Mouse (Mus musculus): ENCODE measurements around the gene Smagp. TPM values are rescaled to one million over a fixed set of nuclear protein-coding genes. Genes with fewer than 3 reads are reported as not detected.
A peak's percentile ranks its signal among the peaks of the same experiment; 100 is the strongest.

Gene Smagp
- total and polyA plus RNA-seq, 3 experiments = 11.6 to 21.1 (median 12.9) TPM

- no peak overlapping the region for H3K4me3 ChIP-seq
- 67% methylated on average over 12 of the region's 12 CpGs for WGBS
- DNase-seq = no peak
- H3K36me3 ChIP-seq (ENCODE audit: control insufficient read depth, insufficient read depth, low read length) = no peaks in the 10 kb centered on the region; the same call in 1 of the 2 replicates
- no peaks in the 10 kb centered on the region for H3K79me2 ChIP-seq (replicated peaks; ENCODE audit: control insufficient read depth, insufficient read depth, low read length)
- no peak overlapping the region for H3K9ac ChIP-seq (ENCODE audit: low read depth, low read length)
- H3K4me1 ChIP-seq (ENCODE audit: control insufficient read depth, insufficient read depth, low read length) = peaks cover 12% of the 10 kb centered on the region
- no peak for TF ChIP-seq CTCF (IDR thresholded peaks at IDR 0.05)
- no peak for TF ChIP-seq POLR2A (IDR thresholded peaks at IDR 0.05; ENCODE audit: insufficient read depth, low read depth, low read length)
- no peak for TF ChIP-seq EP300 (IDR thresholded peaks at IDR 0.05; ENCODE audit: insufficient read depth, low read depth, low read length)
- H3K27me3 ChIP-seq (ENCODE audit: control insufficient read depth, insufficient read depth, low read length) = no peaks in the 10 kb centered on the region; the same call in 1 of the 2 replicates
- H3K27ac ChIP-seq = no peak overlapping the region
- intact Hi-C loops (cut with DNase I) = no loop called here
Observed at GRCm38 (mm10) chr15:100631454-100632170, 5.1 kb downstream of the Smagp start.

GRCm38 (mm10) chr15:100630126-100630525 lies 6.6 kb downstream of the Smagp start:
- Histone ChIP-seq H3K27me3 (ENCODE audit: control insufficient read depth, insufficient read depth, low read length) (no peaks in the 10 kb centered on the region), H3K27ac (no peak overlapping the region), H3K4me1 (ENCODE audit: control insufficient read depth, insufficient read depth, low read length) (peaks cover 12% of the 10 kb centered on the region), H3K36me3 (ENCODE audit: control insufficient read depth, insufficient read depth, low read length) (no peaks in the 10 kb centered on the region; the same call in 1 of the 2 replicates), H3K79me2 (replicated peaks; ENCODE audit: control insufficient read depth, insufficient read depth, low read length) (no peaks in the 10 kb centered on the region), H3K4me3 (no peak overlapping the region), H3K9ac (ENCODE audit: low read depth, low read length) (no peak overlapping the region)
- TF ChIP-seq EP300 (IDR thresholded peaks at IDR 0.05; ENCODE audit: insufficient read depth, low read depth, low read length) (no peak), CTCF (IDR thresholded peaks at IDR 0.05) (no peak), POLR2A (IDR thresholded peaks at IDR 0.05; ENCODE audit: insufficient read depth, low read depth, low read length) (no peak)
- no peak for DNase-seq
- WGBS = 88% methylated on average over 3 of the region's 3 CpGs
- intact Hi-C loops (cut with DNase I) = no loop called here

- Histone ChIP-seq H3K4me1 (ENCODE audit: control insufficient read depth, insufficient read depth, low read length) (peaks cover 12% of the 10 kb centered on the region), H3K36me3 (ENCODE audit: control insufficient read depth, insufficient read depth, low read length) (no peaks in the 10 kb centered on the region; the same call in 1 of the 2 replicates), H3K27ac (no peak overlapping the region; the same call in 1 of the 2 replicates), H3K9ac (ENCODE audit: low read depth, low read length) (no peak overlapping the region), H3K4me3 (no peak overlapping the region), H3K79me2 (replicated peaks; ENCODE audit: control insufficient read depth, insufficient read depth, low read length) (no peaks in the 10 kb centered on the region), H3K27me3 (ENCODE audit: control insufficient read depth, insufficient read depth, low read length) (no peaks in the 10 kb centered on the region)
- no peak for DNase-seq
- intact Hi-C loops (cut with DNase I) = no loop called here
- 33% methylated on average over 7 of the region's 7 CpGs for WGBS
- TF ChIP-seq POLR2A (IDR thresholded peaks at IDR 0.05; ENCODE audit: insufficient read depth, low read depth, low read length) = no peak
- no peak for TF ChIP-seq EP300 (IDR thresholded peaks at IDR 0.05; ENCODE audit: insufficient read depth, low read depth, low read length)
- no peak for TF ChIP-seq CTCF (IDR thresholded peaks at IDR 0.05)
Observed at GRCm38 (mm10) chr15:100628797-100629196, 7.9 kb downstream of the Smagp start.

GRCm38 (mm10) chr15:100627774-100628370 lies 8.9 kb downstream of the Smagp start:
- Histone ChIP-seq H3K79me2 (replicated peaks; ENCODE audit: control insufficient read depth, insufficient read depth, low read length) (no peaks in the 10 kb centered on the region; the same call in 1 of the 2 replicates), H3K4me1 (ENCODE audit: control insufficient read depth, insufficient read depth, low read length) (peaks cover 11% of the 10 kb centered on the region), H3K27ac (peak overlapping the region; percentile 54), H3K27me3 (ENCODE audit: control insufficient read depth, insufficient read depth, low read length) (no peaks in the 10 kb centered on the region), H3K4me3 (no peak overlapping the region), H3K9ac (ENCODE audit: low read depth, low read length) (no peak overlapping the region), H3K36me3 (ENCODE audit: control insufficient read depth, insufficient read depth, low read length) (no peaks in the 10 kb centered on the region; the same call in 1 of the 2 replicates)
- 20% methylated on average over 11 of the region's 11 CpGs for WGBS
- intact Hi-C loops (cut with DNase I) = no loop called here
- DNase-seq = no peak
- no peak for TF ChIP-seq CTCF (IDR thresholded peaks at IDR 0.05)
- TF ChIP-seq EP300 (IDR thresholded peaks at IDR 0.05; ENCODE audit: insufficient read depth, low read depth, low read length) = no peak

GRCm38 (mm10) chr15:100627287-100627686 lies 9.5 kb downstream of the Smagp start:
- Histone ChIP-seq H3K79me2 (replicated peaks; ENCODE audit: control insufficient read depth, insufficient read depth, low read length) (no peaks in the 10 kb centered on the region; the same call in 1 of the 2 replicates), H3K4me1 (ENCODE audit: control insufficient read depth, insufficient read depth, low read length) (peaks cover 12% of the 10 kb centered on the region), H3K27me3 (ENCODE audit: control insufficient read depth, insufficient read depth, low read length) (no peaks in the 10 kb centered on the region), H3K9ac (ENCODE audit: low read depth, low read length) (no peak overlapping the region), H3K27ac (peak overlapping the region; percentile 54; the same call in 1 of the 2 replicates), H3K36me3 (ENCODE audit: control insufficient read depth, insufficient read depth, low read length) (no peaks in the 10 kb centered on the region; the same call in 1 of the 2 replicates), H3K4me3 (no peak overlapping the region)
- TF ChIP-seq EP300 (IDR thresholded peaks at IDR 0.05; ENCODE audit: insufficient read depth, low read depth, low read length) = no peak
- no peak for TF ChIP-seq CTCF (IDR thresholded peaks at IDR 0.05)
- TF ChIP-seq POLR2A (IDR thresholded peaks at IDR 0.05; ENCODE audit: insufficient read depth, low read depth, low read length) = no peak
- intact Hi-C loops (cut with DNase I) = no loop called here
- DNase-seq = no peak
- WGBS = 38% methylated on average over 10 of the region's 10 CpGs

- Histone ChIP-seq H3K27ac (no peak overlapping the region), H3K79me2 (replicated peaks; ENCODE audit: control insufficient read depth, insufficient read depth, low read length) (no peaks in the 10 kb centered on the region; the same call in 1 of the 2 replicates), H3K27me3 (ENCODE audit: control insufficient read depth, insufficient read depth, low read length) (no peaks in the 10 kb centered on the region), H3K4me1 (ENCODE audit: control insufficient read depth, insufficient read depth, low read length) (peaks cover 12% of the 10 kb centered on the region), H3K4me3 (no peak overlapping the region), H3K9ac (ENCODE audit: low read depth, low read length) (no peak overlapping the region), H3K36me3 (ENCODE audit: control insufficient read depth, insufficient read depth, low read length) (peaks cover 10% of the 10 kb centered on the region)
- 91% methylated on average over 3 of the region's 3 CpGs for WGBS
- intact Hi-C loops (cut with DNase I) = no loop called here
- no peak for TF ChIP-seq CTCF (IDR thresholded peaks at IDR 0.05)
- DNase-seq = no peak
Observed at GRCm38 (mm10) chr15:100624435-100624834, 12.3 kb downstream of the Smagp start.
